Mouse (Mus musculus) lung, adult 2 months (tissue): Measurements from ENCODE around the gene Gdf1.

Source experiments
- CTCF ChIP-seq: fragments of 200-500 bp; IDR thresholded peaks from 2 replicates; pipeline ENCODE4 v1.5.1; 2011; ENCODE audit warnings: mild to moderate bottlenecking, low read length, control low read depth; ENCODE audit not compliant: insufficient read depth
- POLR2A ChIP-seq: fragments of 200-500 bp; IDR thresholded peaks from 2 replicates; pipeline ENCODE4 v1.6.1; 2011; ENCODE audit warnings: low read depth, mild to moderate bottlenecking, control low read depth, low read length, borderline replicate concordance; ENCODE audit errors: extremely low read depth

- no peak for TF ChIP-seq CTCF
- TF ChIP-seq POLR2A, result no peak
Observed at GRCm38 (mm10) chr8:70316511-70317504, 12.8 kb upstream of the Gdf1 start.
